Mouse (Mus musculus) bone marrow, adult 2 months (tissue): ENCODE measurements at regions not wholly inside any gene's neighbourhood (a gene's known extent, or its start where the extent isn't known, plus 50 kb on each side); places are given as distances from the start of the nearest gene placed in this dataset.

Experiments
- CTCF ChIP-seq: fragments of 200-500 bp; IDR thresholded peaks from 2 replicates; pipeline ENCODE4 v1.5.1; 2011; ENCODE audit warnings: low read length, control low read depth; ENCODE audit not compliant: control insufficient read depth, insufficient read depth
- POLR2A ChIP-seq: fragments of 200-500 bp; IDR thresholded peaks from 2 replicates; pipeline ENCODE4 v1.6.1; 2011; ENCODE audit warnings: low read depth, mild to moderate bottlenecking, control low read depth, low read length, borderline replicate concordance; ENCODE audit not compliant: control insufficient read depth

DNA sequence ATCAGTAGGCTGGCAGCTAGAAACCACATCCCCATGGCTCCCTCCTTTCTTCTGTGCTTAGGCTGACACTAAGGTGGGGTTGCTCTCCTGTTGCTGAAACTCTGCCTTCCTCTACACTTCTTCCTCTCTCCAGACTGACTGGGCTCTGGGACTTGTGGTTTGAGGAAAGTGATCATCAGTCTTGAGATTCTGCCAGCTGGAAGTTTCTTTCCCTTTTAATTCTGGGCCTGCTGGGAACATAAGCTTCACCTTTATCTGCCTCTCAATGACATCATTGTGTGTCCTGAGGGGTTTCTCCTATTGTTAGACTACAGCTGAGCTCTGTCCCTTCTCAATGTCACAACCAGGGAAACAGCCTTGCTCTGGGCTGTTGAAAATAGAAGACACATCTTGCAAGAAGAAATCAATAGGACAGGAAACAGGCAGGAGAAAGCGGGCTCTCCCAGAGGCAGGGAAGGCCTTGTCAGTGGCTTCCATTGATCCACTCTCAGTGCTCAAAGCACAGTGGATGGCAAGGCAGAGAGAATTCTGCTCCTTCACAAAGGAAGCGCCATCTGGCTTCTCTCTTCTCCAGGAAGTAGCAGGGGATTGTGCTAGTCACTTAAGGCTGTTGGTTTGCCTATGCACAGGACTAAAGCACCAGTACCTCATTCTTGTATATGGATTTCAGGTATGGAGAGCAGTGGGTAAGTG, 206.3 kb upstream of the Cdyl start:
- TF ChIP-seq CTCF (no peak), POLR2A (no peak)
